Mouse (Mus musculus) cerebellum, adult 2 months (tissue): Measurements from ENCODE around the gene Jam3. TPM values are rescaled to one million over a fixed set of nuclear protein-coding genes. Genes with fewer than 3 reads are reported as not detected.

ENCODE experiments used
- DNase-seq, 2 experiments: peaks; one replicate each; pipeline ENCODE4 v3.0.0; 2021
- H3K27ac ChIP-seq: fragments of 200-500 bp; 2 replicates; pipeline ENCODE4 v1.5.1; 2012; ENCODE audit warnings: low read length, control low read depth, inconsistent platforms; ENCODE audit not compliant: insufficient read depth
- H3K27me3 ChIP-seq: fragments of 200-500 bp; 2 replicates; pipeline ENCODE4 v1.6.1; 2012; ENCODE audit warnings: inconsistent platforms, mild to moderate bottlenecking, low read length, moderate library complexity; ENCODE audit not compliant: control insufficient read depth, insufficient read depth
- H3K4me1 ChIP-seq: fragments of 200-500 bp; 2 replicates; pipeline ENCODE4 v1.6.1; 2011; ENCODE audit warnings: low read length; ENCODE audit not compliant: control insufficient read depth, insufficient read depth
- H3K4me3 ChIP-seq: fragments of 200-500 bp; replicated peaks from 2 replicates; pipeline ENCODE3; 2011; ENCODE audit warnings: mild to moderate bottlenecking, low read depth, low read length, control low read depth; ENCODE audit not compliant: insufficient read depth
- CTCF ChIP-seq: fragments of 200-500 bp; IDR thresholded peaks from 2 replicates; pipeline ENCODE4 v1.5.1; 2011; ENCODE audit warnings: low read depth, mild to moderate bottlenecking, control low read depth, low read length, moderate library complexity, borderline replicate concordance; ENCODE audit not compliant: insufficient read depth
- POLR2A ChIP-seq: fragments of 200-500 bp; IDR thresholded peaks from 2 replicates; pipeline ENCODE4 v1.6.1; 2011; ENCODE audit warnings: low read length, control low read depth, borderline replicate concordance; ENCODE audit not compliant: insufficient read depth
- WGBS: fragments of 180-500 bp; shearing (Covaris S2); methylation state at CpG from one replicate; pipeline ENCODE4 v1.1.7; 2018; 5-methylcytosine and 5-hydroxymethylcytosine counted together
- polyA plus RNA-seq: library from polyadenylated mRNA; depleted of rRNA; stranded (reverse); fragments of >200 nt; gene quantifications from 2 replicates; pipeline ENCODE4 v1.2.3, GENCODE M21; 2012; rRNA removed

Jam3 gene
- polyA plus RNA-seq: 44.3 and 50.8 TPM in 2 replicates

DNA sequence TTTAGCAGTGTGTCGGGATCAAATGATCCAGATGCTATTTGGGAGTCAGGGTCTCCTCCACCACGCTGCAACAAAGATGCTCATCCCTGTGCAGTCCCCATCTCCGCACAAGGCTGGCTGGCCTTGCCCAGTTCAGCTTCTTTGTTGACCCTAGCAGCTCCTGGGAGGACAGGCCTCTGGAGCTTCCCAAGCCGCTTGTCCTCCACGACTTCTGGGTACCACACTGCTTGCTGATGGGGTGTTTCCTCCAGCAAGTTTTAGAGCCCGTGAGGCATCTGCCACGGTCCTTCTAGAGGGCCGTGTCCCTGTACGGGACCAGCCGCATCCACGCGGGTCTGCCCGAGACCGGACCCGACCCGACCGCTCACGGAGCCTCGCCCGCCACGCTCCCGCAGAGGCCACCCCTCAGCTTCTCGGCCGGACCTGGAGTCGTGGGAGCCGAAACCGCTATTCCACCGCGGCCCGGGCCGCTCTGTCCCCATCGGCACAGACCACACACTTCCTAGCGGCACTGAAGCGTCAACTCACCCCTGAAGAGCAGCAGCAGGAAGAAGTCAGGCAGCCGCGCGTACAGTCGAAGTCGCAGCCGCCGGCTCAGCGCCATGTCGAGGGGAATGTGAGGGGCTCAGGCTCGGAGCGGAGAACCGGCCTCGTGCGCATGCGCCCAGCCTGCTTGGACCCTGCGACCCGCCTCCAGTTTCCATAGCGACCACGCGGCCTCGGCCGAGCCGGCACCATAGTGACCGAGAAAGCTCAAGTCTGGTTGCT is at the start of gene Jam3:
Gene Jam3, minus strand, starts transcription at position 659 of the 768 bp plus-strand sequence.
- H3K27me3 ChIP-seq: no peaks in the 10 kb centered on the region
- H3K27ac ChIP-seq: peak within 1 kb of the TSS; percentile 4; the same call in 1 of the 2 replicates
- 1% methylated on average over 58 of the region's 58 CpGs for WGBS
- no peak for TF ChIP-seq CTCF
- peak; percentile 56; the same call in 1 of the 2 replicates for TF ChIP-seq POLR2A
- peak within 1 kb of the TSS; percentile 71 for H3K4me3 ChIP-seq
- H3K4me1 ChIP-seq: no peaks in the 10 kb centered on the region
- DNase-seq: peak; percentile 91 to 93

DNA sequence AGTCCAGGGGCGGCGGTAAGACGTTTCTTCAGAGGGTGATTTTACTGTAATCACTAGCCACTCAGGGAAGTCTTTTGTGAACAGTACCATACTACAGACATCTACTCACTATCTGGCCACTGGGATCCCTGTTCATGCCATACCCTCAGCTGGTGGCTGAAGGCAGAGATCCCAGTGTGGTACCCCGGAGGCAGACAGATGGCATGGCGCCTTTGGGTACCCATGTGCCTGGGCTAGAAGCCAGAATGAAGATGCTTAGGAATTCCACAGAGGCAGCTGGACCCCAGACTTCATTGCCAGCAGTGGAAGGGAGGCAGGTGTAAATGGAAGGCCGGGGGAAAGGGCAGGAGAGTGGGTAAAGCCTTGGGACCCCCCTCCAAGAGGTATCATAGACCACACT is 49.0 kb upstream of the Jam3 start:
- H3K27ac ChIP-seq: no peak overlapping the region

DNA sequence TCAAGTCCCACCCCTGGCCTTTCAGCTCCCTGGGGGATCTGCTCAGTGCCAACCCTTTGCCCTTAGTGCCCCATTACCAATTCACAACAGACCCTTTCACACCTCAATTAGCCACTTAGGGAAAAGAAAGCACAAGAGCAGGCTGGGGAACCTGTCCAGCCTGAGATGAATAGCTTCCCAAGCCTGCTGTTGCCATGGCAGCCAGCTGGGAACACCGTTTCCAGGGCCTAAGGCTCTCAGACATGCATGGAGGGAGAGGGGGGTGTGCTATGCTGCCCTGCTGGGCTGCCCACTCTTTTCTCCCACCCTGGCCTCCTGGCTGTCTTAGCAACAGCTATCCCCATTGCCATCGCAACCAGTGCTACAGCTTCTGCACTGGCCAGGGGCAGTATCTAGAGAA is 47.9 kb upstream of the Jam3 start:
- Histone ChIP-seq H3K27me3 (no peaks in the 10 kb centered on the region), H3K27ac (no peak overlapping the region), H3K4me3 (no peak overlapping the region), H3K4me1 (peaks cover 18% of the 10 kb centered on the region)
- WGBS: 63% methylated on average over 2 of the region's 2 CpGs
- TF ChIP-seq CTCF (no peak), POLR2A (no peak)
- DNase-seq: peak in 1 of 2 experiments; percentile 29

More for the DNA sequence above, 49.0 kb upstream of the Jam3 start:
- no peak overlapping the region for H3K4me3 ChIP-seq
- H3K4me1 ChIP-seq: peaks cover 23% of the 10 kb centered on the region
- DNase-seq: no peak
- TF ChIP-seq POLR2A: no peak
- no peak for TF ChIP-seq CTCF
- WGBS: 55% methylated on average over 6 of the region's 6 CpGs
- H3K27me3 ChIP-seq: no peaks in the 10 kb centered on the region

DNA sequence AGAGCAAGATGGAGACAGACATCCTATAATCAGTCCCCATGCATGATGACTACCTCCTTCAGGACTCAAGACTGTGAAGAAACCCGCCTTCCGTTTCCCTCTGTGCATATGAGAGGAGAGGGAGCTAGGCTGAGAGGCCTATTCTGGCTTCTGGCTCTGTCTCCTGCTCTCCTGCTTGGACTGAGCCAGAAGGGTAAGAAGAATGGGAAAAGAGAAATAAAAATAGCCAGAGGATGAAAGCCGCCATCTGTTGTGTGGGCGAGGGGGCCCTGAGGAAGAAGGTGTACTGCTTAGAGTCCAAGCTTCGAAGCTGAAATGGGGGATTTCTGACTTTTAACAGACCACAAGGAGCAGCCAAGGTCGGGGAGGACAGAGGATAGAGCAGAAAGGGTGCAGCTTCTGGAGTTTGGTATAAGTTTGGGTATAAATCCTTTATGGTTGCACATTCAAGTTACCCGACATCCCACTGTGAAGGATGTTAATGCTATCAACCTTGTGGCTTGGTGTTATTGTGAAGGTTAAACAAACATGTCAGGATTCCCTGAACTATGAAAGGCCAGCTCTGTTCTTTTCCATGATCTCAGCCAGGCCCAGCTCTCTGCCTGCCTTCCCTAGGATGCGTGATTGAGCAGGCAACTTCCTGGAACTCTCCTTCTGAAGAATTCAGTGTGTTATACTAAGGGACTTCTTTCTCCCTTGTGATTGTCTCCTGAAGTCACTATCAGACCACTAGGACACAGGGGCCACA is 46.4 kb upstream of the Jam3 start:
- DNase-seq: peak in 1 of 2 experiments; percentile 43
- Histone ChIP-seq H3K27ac (peak overlapping the region; percentile 8; the same call in 1 of the 2 replicates), H3K4me3 (no peak overlapping the region), H3K27me3 (no peaks in the 10 kb centered on the region), H3K4me1 (peaks cover 18% of the 10 kb centered on the region)
- TF ChIP-seq POLR2A: no peak
- TF ChIP-seq CTCF: no peak
- WGBS: 32% methylated on average over 8 of the region's 8 CpGs

DNA sequence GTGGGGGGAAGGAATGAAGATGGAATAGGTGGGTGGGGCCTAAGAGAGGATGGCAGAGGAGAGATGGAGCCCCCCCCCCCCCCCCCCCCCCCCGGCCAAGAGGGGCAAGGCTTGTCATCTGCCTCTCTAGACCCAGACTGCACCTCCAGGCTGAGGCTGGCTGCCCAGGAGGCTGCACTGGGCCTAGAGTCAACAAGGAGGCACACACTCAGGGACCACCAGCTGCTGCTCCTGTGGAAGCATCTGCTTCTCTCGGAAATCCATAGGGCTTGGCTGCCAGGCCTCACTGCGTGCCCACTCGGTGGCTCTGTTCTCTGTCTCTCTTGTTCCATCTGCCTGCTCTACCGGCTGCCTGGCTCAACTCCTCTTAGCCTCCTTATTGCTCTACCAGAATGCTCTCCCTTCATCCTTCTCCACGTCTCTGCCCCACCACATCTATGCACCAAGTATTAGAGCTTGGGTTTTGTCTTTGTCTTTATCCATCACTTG is 38.4 kb upstream of the Jam3 start:
- peak; percentile 81 to 88 for DNase-seq
- Histone ChIP-seq H3K27me3 (no peaks in the 10 kb centered on the region), H3K4me1 (peaks cover 37% of the 10 kb centered on the region), H3K27ac (peak overlapping the region; percentile 62; the same call in 1 of the 2 replicates), H3K4me3 (no peak overlapping the region)
- 5% methylated on average over 6 of the region's 6 CpGs for WGBS
- no peak for TF ChIP-seq POLR2A

DNA sequence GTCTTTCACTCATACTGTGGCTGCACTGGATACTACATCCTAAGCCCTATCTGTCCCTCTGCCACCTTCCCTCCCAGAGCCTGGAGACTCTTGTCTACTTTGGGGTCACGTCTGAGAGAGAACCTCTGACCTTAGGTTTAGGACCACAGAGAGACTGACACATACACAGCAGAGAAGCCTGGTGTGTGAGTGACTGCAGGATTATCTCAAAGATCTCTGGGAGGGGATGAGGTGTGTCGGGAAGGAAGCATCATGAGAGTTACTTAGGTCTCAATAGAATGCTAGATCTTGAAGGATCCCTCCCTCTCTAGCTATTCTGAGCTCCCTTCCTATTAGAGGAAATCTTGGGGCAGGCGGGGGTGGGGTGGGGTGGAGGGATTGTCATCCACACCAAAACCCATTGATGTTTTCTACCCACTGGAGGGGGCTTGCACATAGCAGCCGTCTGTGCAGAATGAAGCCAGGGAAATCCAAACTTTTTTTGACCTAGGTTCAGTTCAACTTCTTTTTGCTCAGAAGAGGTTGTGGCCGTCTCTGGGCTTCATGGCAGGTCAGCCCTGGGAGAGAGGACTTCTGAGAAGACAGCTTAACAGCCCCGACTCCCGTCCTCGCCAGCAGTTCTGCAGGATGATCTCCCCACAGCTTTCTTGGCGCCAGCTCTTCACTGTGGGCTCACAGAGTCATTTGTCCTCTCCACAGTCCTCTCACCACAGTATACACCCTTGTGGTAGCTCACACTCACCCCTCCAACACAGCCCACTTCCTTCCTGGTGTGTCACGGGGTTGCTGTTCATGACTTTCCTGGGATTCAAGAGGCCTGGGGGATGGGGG is 37.8 kb upstream of the Jam3 start:
- H3K4me1 ChIP-seq: peaks cover 37% of the 10 kb centered on the region
- peak overlapping the region; percentile 89 for H3K27ac ChIP-seq
- WGBS: 28% methylated on average over 10 of the region's 10 CpGs
- peak overlapping the region; percentile 3 for H3K4me3 ChIP-seq
- no peak for TF ChIP-seq CTCF
- TF ChIP-seq POLR2A: no peak
- DNase-seq: peak; percentile 39 to 55
- no peaks in the 10 kb centered on the region for H3K27me3 ChIP-seq

DNA sequence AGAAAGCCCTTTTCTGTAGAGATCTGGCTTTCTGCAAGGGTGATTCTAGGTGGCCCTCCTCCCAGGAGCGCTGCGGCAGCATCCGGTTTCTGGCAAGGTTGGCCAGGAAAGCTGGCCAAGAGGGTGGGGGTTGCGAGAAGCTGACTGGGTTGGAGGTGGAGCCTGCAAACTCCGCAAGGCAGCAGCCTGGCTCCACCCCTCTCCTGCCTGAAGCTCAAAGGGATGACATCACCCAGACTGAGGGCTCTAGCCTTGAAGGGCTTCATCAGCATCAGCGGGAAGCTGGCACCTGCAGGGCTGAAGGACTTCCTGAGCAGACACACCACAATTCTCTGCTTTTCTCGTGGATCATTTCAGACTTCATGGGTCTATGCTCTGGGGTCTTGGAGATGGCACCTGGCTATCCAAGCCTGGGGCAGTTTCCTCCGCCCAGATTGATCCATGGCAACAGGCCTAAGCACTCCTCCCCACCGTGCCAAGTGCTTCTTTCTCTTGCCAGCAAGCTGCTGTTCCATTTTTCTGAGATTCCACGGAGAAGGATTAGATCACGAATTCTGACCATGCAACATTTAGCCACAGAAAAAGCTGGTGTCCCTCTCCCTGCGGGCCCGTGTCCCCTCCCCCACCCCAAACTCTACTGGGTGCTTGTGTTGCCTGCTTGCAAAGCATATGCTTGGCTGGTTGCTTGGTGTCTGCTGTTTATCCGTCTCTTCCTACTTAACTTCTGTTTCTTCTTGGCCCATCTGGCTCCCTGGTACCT is 37.0 kb upstream of the Jam3 start:
- TF ChIP-seq POLR2A (peak; percentile 75; the same call in 1 of the 2 replicates), CTCF (no peak)
- DNase-seq: peak; percentile 95 to 98
- H3K4me3 ChIP-seq: peak overlapping the region; percentile 39
- H3K4me1 ChIP-seq: peaks cover 39% of the 10 kb centered on the region
- H3K27ac ChIP-seq: peak overlapping the region; percentile 89
- H3K27me3 ChIP-seq: no peaks in the 10 kb centered on the region
- under 1% methylated on average over 14 of the region's 14 CpGs for WGBS
